ENCODE assay signal across 20 mouse cellular contexts in genomic region chr9:14569175-14569975, GRCm38 (mm10).
"Had no signal": no experiment of that assay in that cellular context is flagged by ENCODE, and none has a peak within 500 bp of the region (broad histone marks: within the 10 kb centered on the region; RNA-seq: fewer than 3 reads in every experiment).

No protein-coding gene starts in this region.

- H3K27ac ChIP-seq: liver, embryonic 15.5 days; lung, embryonic 15.5 days; macrophage; midbrain, embryonic 13.5 days; midbrain, embryonic 15.5 days; neural tube, embryonic 13.5 days; neural tube, embryonic 15.5 days had no signal

- H3K4me3 ChIP-seq: liver, embryonic 15.5 days; lung, embryonic 15.5 days; midbrain, embryonic 13.5 days; midbrain, embryonic 15.5 days; neural tube, embryonic 13.5 days; neural tube, embryonic 15.5 days had no signal

- H3K9ac ChIP-seq: liver, embryonic 15.5 days; liver, postnatal 0 days; lung, embryonic 15.5 days; midbrain, embryonic 13.5 days; midbrain, embryonic 15.5 days; neural tube, embryonic 13.5 days; neural tube, embryonic 15.5 days had no signal

- H3K4me2 ChIP-seq: liver, embryonic 15.5 days; lung, embryonic 15.5 days; midbrain, embryonic 11.5 days; midbrain, embryonic 13.5 days; midbrain, embryonic 15.5 days; neural tube, embryonic 13.5 days; neural tube, embryonic 15.5 days had no signal

- H3K36me3 ChIP-seq: midbrain, embryonic 15.5 days had no signal

- H3K27me3 ChIP-seq: liver, embryonic 15.5 days; lung, embryonic 15.5 days; midbrain, embryonic 13.5 days; midbrain, embryonic 15.5 days; neural tube, embryonic 13.5 days; neural tube, embryonic 15.5 days had no signal

- DNase-seq: liver, postnatal 0 days; lung, adult 2 months; lung, postnatal 14 days; lung, postnatal 36 days; retina, postnatal 1 day; right cerebral cortex, adult 18-20 months; right cerebral cortex, postnatal 25 days; right cerebral cortex, postnatal 4 days; spleen, adult 18-20 months; thymus, adult 18-20 months; thymus, postnatal 14 days; thymus, postnatal 36 days had no signal

- H3K4me1 ChIP-seq: liver, embryonic 15.5 days; lung, embryonic 15.5 days; midbrain, embryonic 13.5 days; midbrain, embryonic 15.5 days; neural tube, embryonic 13.5 days; neural tube, embryonic 15.5 days had no signal

- H3K9me3 ChIP-seq: liver, embryonic 15.5 days; lung, embryonic 15.5 days; midbrain, embryonic 13.5 days; midbrain, embryonic 15.5 days; neural tube, embryonic 13.5 days; neural tube, embryonic 15.5 days had no signal
